Mouse (Mus musculus) adrenal gland, adult 18-20 months (tissue): ENCODE measurements around the gene Fam181a. TPM values are rescaled to one million over a fixed set of nuclear protein-coding genes. Genes with fewer than 3 reads are reported as not detected.

Experiments used
- DNase-seq, 2 experiments: peaks; one replicate each; pipeline ENCODE4 v3.0.0; 2021 to 2022; ENCODE audit warnings: low spot score in 2 of 2
- long read RNA-seq, 2 experiments: library from polyadenylated mRNA; stranded (forward); transcript quantifications; one replicate each; pipeline ENCODE4 v2.0.0; 2021
- total RNA-seq, 2 experiments: library from RNA; stranded (reverse); gene quantifications; 1 replicate in 1 of 2; 2 replicates in 1 of 2; pipeline ENCODE4 v1.2.3; 2021

The Fam181a gene
- total RNA-seq = not detected
- long read RNA-seq, experiment 1 = 0 reads
- long read RNA-seq, experiment 2 = 0 reads

DNA sequence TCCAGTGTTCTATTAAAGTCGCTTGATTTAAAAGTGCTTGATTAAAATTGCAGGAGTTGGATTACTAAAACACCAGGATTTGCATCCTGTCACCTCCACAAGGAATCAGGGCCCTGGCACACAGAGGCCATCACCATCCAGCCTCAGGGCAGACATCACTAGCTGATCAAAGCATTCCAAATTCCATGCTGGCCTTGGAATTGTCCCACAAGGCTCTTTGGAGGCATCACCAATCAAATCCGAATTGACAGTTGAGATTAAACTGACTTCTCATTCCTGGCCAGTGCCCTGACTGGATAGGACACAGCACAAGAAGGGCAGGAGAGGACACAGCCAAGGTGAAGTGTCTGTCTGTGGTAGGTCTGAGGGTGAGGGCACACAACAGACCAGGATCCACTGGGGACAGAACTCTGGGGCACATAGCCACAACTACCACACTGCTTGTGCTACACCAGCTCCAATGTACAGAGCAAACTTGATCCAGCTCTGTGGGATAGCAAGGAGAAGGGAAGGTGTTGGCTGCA lies at the start of gene Fam181a:
Gene Fam181a (plus strand): TSS at position 232 of the 524 bp plus-strand sequence.
- DNase-seq = no peak

DNA sequence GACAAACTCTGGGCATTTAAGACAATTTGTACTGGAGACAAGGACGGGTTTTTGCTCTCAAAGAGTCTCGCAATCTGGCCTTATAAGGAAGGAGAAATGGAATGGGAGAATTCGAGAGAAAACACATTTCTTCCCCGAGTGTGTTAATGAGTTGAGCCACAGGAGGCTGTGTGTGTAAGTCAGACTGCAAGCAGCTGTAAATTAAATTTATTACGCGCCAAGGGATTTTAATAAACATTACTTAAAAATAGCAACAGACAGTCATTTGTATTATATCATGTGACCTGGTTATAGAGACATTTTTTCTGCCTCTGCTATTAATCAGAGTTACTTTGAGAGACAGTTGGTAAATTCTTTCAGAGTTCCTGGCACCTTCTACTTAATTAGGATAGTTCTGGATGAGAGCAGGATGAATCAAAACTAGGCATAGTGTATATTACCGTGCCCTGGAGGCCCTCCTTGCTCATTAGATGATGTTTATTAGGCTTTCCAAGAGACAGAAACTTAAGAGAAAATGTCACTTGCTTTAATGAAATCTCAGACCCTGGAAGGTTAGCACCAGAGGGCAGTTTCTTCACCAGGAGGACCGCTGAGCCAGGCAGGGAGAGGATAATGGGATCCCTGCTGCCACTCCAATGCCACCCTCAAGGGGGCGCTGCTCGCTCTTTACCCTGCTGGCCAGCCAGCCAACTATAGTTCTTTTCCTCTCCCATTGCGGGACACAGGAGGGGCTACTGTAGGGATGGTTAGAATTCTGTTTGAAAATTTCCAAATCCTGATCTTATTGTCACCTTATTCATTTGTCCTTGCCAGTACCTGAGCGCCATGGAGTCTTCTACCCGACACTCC lies 48.5 kb upstream of the Fam181a start:
- peak; percentile 54 to 65 for DNase-seq

DNA sequence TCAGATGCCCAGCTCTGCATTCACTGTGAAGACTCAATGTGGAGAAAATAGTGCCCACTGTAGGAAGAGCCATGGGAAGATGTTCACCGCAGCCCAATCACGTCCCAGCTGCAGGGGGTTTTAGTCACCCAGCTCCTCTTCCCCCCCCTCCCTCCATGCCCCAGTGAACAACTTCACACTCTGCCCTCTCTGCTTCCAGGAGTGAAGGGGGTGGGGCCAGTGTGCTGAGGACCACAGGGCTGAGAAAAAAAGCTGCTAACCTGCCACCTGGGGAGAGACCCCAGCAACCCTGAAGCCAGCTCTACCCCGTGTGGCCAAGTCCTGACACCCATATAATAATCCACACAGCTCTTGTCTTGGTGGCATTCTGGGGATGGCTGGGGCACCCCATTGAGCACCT lies 44.2 kb upstream of the Fam181a start:
- DNase-seq = no peak

DNA sequence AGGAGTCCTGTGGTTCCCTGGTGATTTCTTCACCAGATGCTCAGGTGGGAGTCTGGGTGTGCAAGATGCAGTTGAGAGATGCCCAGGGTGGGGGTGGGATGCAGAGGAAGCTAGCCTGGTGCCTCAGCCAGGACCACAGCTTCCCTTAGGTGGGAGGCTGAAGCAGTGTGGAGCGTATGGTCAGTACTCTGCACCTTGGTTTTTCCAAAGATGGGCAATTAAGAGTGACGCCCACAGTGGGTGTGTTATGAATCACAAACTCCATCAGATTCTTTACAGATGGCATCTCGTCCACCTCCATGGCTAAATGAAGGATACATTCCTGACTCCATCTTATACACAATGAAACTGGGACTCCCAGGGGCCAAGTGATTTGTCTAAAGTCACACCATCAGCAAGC lies 38.6 kb upstream of the Fam181a start:
- no peak for DNase-seq

DNA sequence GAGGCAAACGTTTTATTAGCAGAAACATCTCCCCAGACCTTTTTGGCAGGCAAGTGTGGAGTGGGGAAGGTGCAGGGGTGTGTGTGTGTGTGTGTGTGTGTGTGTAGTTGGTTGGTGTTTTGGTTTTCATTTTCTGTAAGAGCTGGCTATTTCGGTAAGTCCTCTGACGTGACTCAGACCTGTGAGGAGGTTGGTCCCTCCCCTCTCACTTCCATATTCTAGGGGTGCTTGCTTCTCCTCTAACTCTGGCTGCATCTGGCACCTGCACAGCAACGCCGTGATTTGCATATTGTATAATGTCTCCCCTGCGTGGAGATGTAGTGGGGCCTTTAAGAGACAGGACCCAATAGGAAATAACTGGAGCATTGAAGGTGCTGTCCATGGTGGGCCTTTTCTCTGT lies 37.7 kb upstream of the Fam181a start:
- no peak for DNase-seq

DNA sequence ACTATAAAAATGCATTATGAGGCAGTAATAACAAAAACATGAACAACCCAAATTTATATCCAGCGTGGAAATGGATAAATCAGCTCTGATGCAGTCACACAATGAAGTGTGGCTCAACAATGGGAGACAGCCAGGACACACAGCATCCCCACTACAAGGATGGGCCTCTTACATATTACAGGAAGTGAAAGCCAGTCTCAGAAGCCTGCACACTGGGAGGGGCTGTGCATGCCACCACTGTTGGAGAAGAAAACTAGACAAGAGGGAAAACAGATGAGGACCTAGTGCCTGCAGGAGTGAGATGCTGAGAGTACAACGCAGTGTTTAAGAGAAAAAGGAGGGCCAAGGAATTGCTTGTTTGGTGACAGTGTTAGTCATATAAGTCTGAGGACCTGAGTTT lies 37.0 kb upstream of the Fam181a start:
- no peak for DNase-seq

DNA sequence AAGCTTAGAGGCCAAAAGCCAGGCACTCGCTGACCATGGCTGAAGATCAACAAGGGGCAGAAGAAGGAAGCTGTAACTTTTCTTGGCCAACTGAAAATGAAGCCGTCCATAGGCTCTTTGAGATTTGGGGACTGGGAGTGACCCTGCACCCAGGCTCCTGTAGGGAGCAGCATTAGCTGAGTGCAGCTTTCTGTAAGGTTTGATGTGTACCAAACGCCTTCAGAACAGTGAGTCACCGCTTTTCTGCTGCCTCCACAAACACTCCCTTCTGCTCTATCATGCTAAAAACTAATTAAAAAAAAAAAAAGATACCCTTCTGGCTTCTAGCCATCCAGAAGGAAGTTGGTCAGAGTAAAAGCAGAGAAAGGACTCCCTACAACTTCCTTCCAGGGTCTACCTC lies 34.4 kb upstream of the Fam181a start:
- DNase-seq = no peak

DNA sequence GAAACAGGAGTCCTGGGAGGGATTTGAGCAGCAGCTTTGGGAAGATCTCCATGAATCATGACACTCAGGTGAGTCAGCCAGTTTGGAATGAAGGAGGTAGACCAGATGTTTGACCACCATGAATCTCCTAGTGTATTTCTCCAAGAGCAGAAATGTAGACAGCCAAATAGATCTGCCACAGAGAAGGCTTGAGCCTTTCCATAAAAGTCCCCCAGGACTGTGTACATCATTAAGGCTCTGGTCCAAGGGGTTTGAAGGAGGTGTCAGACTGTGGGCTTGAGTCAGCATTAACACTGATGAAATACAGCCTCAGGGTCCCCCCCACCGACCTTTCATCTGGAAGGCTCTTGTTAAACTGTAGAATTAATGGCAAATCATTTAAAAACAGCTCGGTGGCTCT lies 29.3 kb upstream of the Fam181a start:
- DNase-seq = no peak

DNA sequence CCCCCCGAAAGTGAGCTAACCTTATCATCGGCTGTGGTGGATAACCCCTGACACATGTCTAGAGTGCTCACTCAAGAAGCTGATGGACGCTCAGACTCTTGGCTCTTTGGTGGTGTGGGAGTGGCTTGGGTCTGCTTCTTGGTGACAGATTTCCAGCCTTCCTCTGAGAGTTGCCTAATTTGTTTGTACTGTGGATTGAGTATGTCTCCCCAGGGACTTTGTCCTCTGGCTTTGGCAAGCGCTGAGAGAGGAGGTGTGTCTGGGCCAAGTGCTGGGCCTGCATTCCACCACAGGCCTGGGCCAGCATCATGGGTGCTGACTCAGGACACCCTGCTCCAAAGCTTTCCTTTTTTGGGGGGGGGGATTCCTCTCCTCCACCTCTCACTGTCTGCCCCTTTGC lies 28.9 kb upstream of the Fam181a start:
- no peak for DNase-seq

DNA sequence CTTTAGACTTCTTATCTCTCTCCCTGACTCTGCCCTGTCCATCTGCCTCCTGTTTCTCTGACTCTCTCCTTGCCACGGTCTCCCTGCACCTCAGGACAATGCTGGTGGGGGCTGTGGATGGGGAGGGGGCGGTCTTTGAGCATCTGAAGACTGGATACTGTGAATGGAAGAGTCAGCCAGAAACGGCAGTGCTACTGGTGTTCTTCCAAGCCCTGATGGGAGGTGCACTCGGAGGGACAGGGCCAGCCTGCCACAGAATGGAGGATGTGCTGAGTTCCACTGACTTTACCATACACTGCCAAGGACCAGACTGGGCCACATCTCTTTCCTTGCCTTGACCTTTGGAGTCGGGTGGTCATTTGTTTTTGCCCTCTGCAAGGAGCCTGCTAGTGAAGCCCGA lies 27.8 kb upstream of the Fam181a start:
- no peak for DNase-seq

DNA sequence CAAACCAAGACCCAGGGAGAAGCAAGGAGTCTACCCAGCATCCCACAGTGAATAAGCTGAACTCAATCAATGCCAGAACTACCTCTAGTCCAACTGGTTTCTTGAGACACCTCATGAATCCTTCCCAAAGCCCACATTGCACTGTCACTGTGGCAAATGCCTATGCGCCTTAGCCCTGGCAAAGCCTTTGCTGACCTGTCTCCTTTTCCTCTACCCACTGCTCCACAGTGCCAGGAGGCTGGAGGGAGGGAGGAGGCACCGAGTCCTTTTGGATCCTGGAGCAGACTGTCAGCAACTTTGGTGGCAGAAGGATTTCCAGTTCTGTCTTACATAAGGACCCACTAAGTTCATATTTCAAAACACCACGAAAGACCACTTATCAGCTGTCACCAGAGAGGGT lies 27.4 kb upstream of the Fam181a start:
- no peak for DNase-seq

DNA sequence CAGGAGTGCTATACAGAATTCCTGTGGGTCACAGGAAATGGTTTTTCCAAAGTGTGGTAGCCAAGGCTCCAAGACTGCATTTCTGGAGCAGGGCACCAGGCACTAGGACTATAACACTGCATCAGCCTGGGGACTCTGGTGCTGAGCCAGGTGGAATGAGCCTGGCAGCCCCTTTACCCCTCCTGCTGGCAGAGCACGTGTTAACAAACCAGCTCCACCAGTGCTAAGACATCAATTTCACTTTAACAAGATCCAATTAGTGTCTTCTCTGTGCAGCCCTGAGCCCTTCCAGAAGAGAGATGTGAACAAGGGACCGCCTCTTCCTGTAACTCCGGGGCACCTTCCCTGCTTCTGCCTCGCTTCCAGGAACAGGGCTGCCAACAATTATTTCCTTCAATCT lies 23.5 kb upstream of the Fam181a start:
- DNase-seq = no peak

DNA sequence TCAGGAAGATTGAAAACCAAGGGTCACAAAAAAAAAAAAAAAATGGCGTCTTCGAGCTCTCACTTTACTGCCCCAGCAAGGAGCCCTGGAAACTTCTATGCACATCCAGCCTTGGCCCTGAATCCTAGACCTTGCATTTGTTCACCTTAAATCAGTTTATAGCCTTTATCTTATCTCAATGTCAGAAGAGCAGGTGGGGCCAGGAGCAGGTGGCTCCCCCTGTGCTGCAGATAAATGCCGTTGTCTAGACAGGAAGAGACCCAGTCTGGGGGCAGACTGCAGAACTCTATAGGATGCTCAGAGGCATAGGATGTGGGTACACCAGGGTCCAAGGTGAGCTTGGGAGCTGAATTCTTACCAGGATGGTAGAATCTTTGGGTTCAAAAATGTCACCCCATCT lies 18.4 kb upstream of the Fam181a start:
- DNase-seq = no peak

DNA sequence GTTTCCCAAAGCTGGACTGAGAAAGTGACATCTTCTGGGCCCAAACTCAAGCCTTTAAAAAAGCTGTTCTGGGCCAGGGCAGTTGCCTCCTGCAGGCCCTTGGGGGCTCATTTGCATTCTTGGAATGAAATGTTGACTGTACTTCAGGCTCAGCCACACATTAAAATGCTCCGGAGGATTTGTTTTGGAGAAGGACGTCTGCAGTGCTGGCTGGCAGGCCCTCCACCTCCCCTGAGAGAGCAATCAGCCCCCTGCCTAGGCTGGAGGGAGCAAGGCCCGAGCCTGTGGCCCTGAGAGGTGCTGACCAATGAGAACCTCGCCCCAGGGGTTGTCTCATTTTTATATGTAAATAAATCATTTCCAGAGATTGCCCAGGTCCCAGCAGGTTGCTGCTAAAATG lies 14.5 kb upstream of the Fam181a start:
- no peak for DNase-seq

DNA sequence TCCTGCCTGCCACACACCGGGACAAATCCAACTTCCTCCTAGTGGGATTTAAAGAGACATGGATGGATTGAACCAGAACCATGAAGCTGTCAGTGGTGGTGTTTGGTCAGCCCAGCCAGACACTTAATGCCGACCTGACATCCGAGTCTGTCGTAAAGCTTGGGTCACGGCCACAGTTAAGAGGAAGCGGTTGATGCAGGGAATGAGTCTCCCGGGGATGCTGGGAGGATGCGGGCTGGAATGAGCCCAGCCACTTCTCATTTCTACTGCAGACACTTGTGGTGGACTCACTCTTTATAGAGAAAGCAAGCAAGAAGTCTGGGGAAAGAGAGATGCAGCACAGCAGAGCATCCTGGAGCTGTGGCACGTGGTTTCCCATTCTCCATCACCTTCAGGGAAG lies 10.3 kb upstream of the Fam181a start:
- DNase-seq = no peak

DNA sequence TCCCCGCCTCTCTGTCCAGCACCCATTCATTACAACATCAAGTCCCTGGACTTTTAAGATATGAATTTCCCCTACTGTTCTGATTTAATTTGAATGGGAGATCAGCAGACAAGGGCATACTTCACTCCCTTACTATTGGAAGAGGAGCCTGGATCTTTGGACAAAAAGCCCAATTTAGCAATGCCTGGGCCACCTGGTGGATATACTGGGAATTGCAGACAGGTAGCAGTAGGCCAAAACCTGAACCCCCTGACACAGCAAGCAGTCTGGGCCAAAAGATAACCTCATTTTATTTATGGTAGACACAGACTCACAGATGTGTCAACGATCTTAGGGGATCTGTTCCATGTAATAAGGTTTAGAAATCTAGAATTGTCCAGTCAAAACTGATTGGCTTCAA lies 9.1 kb upstream of the Fam181a start:
- DNase-seq = peak; percentile 67 to 71

DNA sequence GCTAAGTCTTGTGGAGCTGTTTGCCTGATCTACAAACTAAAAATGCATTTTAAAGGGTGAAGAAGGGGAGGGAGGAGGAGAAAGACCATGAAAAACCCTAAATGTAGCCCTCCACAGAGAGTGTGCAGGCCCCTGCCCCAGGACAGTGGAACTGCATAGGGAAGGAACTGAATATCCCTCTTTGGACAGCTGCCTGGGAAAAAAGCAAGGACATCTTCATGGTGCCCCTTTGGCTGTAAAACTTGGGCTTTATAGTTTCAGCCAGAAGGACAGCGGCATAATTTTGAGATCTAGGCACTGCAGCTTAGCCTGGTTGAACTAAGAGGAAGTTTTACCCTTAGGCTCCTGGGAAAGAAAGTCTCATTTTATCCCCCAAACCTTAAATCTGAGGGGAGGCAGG lies 7.8 kb upstream of the Fam181a start:
- no peak for DNase-seq

DNA sequence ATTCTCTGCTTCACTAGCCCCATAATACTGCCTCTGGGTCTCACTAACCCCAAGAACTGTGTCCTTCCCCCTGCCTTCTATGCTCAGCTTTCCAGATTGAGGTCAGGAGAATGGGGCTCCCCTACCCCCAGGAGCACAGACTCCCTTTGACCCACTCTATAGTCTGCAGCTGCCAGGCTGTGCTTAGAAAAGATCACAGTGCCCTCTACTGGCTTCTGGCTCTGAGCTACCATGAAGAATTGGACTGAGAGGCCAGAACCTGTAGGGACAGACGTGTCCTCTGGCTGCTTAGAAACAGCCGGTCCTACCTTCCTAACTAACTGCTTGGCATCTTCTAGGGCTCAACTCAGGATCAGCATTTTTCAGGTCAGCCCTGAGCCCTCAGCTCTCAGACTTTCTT lies 4.6 kb upstream of the Fam181a start:
- DNase-seq = no peak

DNA sequence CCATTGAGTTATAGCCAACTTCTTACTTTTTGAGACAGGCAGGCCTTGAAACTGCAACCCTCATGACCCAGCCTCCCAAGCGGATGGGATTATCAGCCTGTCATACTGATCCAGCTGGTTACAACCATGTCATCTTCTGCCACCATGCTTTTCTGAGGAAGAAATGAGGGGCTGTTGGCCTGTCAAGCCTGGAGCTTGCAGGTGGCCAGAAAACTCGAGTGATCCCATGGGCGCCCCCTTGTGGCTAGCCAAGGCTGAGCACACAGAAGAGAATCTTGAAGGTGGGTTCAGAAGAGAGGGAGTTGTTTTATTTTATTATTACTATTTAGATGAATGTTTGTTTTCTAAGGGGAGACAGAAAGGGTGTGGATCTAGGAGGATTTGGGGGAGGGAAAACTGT lies 4.1 kb upstream of the Fam181a start:
- peak; percentile 60 to 63 for DNase-seq

DNA sequence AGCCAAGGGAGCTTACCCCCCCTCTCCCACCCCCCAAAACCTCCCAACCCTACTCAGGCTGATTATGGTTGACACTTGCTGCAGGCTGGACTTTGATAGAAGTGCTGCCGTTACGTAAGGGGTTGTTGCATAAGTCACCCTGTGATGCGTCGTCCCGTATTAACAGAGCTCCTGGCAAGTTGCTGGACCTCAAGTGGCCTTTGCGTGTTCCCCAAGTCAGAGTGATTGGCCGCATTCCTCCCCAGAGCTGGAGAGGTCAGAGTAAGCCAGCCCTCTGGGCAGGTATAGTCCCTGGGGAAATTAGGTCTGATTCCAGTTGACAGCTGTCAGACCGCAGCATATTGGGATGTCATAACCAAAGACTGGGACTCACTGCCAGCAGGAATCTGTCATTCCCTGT lies 1.1 kb downstream of the Fam181a start:
- DNase-seq = no peak

DNA sequence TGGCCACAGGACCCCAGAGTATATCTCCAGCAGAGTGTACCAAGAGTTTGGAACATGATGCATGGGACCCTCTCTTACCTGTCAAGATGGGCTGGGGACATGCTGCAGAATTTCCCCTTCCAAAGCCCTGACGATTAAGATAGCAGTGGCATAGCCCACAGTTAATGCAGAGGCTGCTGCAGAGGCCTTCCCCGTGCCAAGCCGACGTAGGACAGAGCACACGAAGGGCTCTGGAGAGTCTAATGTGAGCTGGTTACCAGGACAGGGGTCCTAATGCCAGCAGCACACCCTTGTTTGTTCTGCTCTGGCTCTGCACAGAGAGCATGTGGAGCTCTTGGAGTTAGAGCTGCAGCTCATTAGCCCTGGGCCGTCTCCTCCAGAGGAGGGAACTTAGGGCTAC lies 2.5 kb downstream of the Fam181a start:
- no peak for DNase-seq

DNA sequence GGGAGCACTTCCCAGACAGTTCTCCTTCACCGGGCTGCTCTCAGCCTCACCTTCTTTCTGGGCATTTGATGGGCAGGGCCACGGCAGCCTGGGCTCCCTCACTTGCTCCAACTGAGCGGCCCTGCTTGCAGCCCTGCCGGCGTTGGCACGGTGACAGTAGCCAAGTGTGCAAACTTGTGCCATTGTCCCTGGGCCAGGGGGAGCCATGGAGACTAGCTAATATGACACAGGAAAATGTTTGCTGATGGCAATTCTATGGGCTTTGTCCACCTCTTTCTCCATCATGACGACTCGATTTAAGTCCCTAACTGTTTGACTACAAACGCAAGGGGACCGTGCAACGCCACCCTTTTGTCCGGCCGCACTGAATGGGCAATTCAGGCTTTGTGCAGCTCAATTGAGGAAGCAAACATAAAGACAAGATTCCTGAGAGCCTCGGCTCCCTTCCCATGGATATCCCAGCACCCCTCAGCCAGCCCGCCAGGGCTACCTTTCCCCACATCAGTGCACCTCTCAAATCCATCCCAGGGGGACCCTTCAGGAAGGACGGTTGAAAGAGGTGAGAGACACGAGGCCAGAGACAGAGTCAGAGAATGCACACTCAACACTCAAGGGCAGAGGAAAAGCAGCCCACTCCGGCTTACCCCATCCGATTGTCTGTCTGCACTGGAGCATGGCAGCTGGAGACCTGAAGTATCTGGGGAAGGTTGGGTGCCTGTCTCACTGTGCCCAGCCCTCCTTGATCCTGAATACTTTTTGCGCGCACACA lies 3.3 kb downstream of the Fam181a start:
- no peak for DNase-seq
